Mouse (Mus musculus) brain, embryonic 14.5 days (tissue): ENCODE data around the gene Tbx1.

Experiments used
- CTCF ChIP-seq: fragments of 200-500 bp; IDR thresholded peaks from 2 replicates; pipeline ENCODE4 v1.5.1; 2012; ENCODE audit warnings: inconsistent platforms, mild to moderate bottlenecking, moderate library complexity, borderline replicate concordance; ENCODE audit not compliant: insufficient read depth, insufficient read length; ENCODE audit errors: extremely low read depth
- POLR2A ChIP-seq: fragments of 200-500 bp; IDR thresholded peaks from 2 replicates; pipeline ENCODE4 v1.6.1; 2012; ENCODE audit warnings: mild to moderate bottlenecking, inconsistent platforms, borderline replicate concordance; ENCODE audit not compliant: poor library complexity, insufficient read depth, insufficient read length, severe bottlenecking; ENCODE audit errors: extremely low read depth

DNA sequence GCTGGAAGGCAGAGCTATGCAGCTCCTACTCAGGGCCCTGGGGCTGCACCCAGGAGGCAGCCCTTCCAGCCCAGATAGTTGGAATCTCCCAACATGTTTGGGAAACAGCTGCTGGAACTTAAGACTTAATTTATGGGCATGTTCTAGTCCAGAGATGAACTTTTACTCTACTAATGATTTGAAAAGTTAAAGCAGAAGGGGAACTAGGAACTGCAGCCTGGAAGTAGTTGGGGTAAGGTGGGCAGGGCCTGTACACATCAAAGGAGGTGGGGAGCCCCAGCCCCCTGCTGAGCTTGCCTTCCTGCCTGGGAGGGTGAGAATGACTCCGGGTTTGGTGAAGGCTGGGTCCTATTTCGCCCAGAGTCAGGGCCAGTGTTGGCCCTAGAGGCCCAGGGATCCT lies 35.8 kb downstream of the Tbx1 start:
- TF ChIP-seq CTCF: no peak
- no peak for TF ChIP-seq POLR2A
